8 mouse cellular contexts compared by ENCODE assay signal in the genomic region with DNA sequence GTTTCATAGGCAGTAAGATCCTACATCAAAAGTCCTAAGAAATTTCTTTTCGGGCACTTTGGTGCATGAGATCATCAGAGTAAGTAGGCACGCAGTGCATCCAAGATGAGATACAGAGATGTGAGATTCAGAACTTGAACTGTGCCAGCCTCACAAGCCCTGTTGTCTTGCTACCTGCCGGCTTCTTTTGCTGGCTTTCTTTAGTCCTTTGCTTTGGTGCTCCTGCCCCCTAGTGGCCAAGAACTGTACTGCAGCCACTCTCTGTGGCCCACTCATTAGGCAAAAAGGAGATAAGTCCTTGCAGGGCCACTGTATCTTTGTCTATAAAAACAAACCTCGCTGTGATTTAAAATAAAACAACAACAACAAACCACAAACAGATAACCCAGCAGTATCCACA.
DNase-seq lines count a peak whose midpoint lies in the region; ATAC-seq and TF ChIP-seq lines count a peak whose summit lies in the region.

No protein-coding gene starts in this region.

- H3K4me1 ChIP-seq in forebrain, postnatal 0 days (ENCODE audit: insufficient read depth), result peaks cover 21% of the 10 kb centered on the region
- H3K4me1 ChIP-seq in hindbrain, embryonic 13.5 days (replicated peaks), result peaks cover 18% of the 10 kb centered on the region

- no peak overlapping the region for H3K27ac ChIP-seq in forebrain, postnatal 0 days (ENCODE audit: low read depth, low read length)
- no peak overlapping the region for H3K27ac ChIP-seq in hindbrain, embryonic 13.5 days

- H3K27me3 ChIP-seq in forebrain, postnatal 0 days (ENCODE audit: insufficient read depth, low read length), result no peaks in the 10 kb centered on the region
- no peaks in the 10 kb centered on the region for H3K27me3 ChIP-seq in hindbrain, embryonic 13.5 days

- no peak overlapping the region for H3K4me2 ChIP-seq in forebrain, postnatal 0 days (ENCODE audit: low read depth)
- no peak overlapping the region for H3K4me2 ChIP-seq in hindbrain, embryonic 13.5 days

- WGBS in forebrain, postnatal 0 days, result 11% methylated on average over 4 of the region's 4 CpGs
- 21% methylated on average over 4 of the region's 4 CpGs for WGBS in hindbrain, embryonic 13.5 days

- ATAC-seq in forebrain, postnatal 0 days, result peak; percentile 52
- ATAC-seq in hindbrain, embryonic 13.5 days (ENCODE audit: low FRiP score), result peak; percentile 40; the same call in 1 of the 2 replicates
- peak; percentile 70 for ATAC-seq in megakaryocyte progenitor cell, adult 5-6 weeks (replicated peaks; ENCODE audit: poor library complexity)

- H3K36me3 ChIP-seq in forebrain, postnatal 0 days (ENCODE audit: insufficient read depth), result no peaks in the 10 kb centered on the region
- H3K36me3 ChIP-seq in hindbrain, embryonic 13.5 days, result no peaks in the 10 kb centered on the region

- H3K9me3 ChIP-seq in forebrain, postnatal 0 days (ENCODE audit: low read length), result no peaks in the 10 kb centered on the region
- H3K9me3 ChIP-seq in hindbrain, embryonic 13.5 days, result no peaks in the 10 kb centered on the region

- DNase-seq in Muller cell, postnatal 12 days (ENCODE audit: inconsistent ontology term), result peak; percentile 64
- peak; percentile 85 for DNase-seq in cerebellum, adult 11 months
- peak; percentile 93 for DNase-seq in forebrain, postnatal 0 days
- peak; percentile 88 to 91 for DNase-seq in layer of hippocampus, postnatal 14 days (ENCODE audit: low spot score in 2 of 2)
- peak; percentile 92 to 93 for DNase-seq in right cerebral cortex, postnatal 10 days (ENCODE audit: low spot score in 2 of 2)
- DNase-seq in urinary bladder, postnatal 10 days (ENCODE audit: low spot score), result peak; percentile 34

- no peak overlapping the region for H3K4me3 ChIP-seq in forebrain, postnatal 0 days (ENCODE audit: low read depth, low read length)
- H3K4me3 ChIP-seq in hindbrain, embryonic 13.5 days, result no peak overlapping the region

- H3K9ac ChIP-seq in forebrain, postnatal 0 days, result no peak overlapping the region
- H3K9ac ChIP-seq in hindbrain, embryonic 13.5 days, result no peak overlapping the region

- peak; percentile 98 for TF ChIP-seq CTCF in forebrain, postnatal 0 days (IDR thresholded peaks at IDR 0.05; ENCODE audit: low read depth)

Comparison
In these comparisons a context has a peak if more than half of its experiments do, and no peak if none do; other contexts are left out.
1. DNase-seq: peak in every context shown above with its lines; median percentile 93 in forebrain, postnatal 0 days; 92 in right cerebral cortex, postnatal 10 days; 90 in layer of hippocampus, postnatal 14 days; 85 in cerebellum, adult 11 months; 64 in Muller cell, postnatal 12 days; 34 in urinary bladder, postnatal 10 days.